Mouse (Mus musculus): ENCODE data around the gene Zkscan6. TPM values are rescaled to one million over a fixed set of nuclear protein-coding genes. Genes with fewer than 3 reads are reported as not detected.
A peak's percentile ranks its signal among the peaks of the same experiment; 100 is the strongest.

Gene Zkscan6
- polyA plus RNA-seq, 1 experiment from 2014 or later, result 14.0 TPM

- H3K9ac ChIP-seq (ENCODE audit: low read length), result no peak overlapping the region
- no peak for DNase-seq (ENCODE audit: low spot score)
- peak; percentile 64 for ATAC-seq (replicated peaks; ENCODE audit: low FRiP score, low TSS enrichment, low read depth)
- no peak overlapping the region for H3K4me3 ChIP-seq (ENCODE audit: low read depth, low read length)
- H3K9me3 ChIP-seq (ENCODE audit: control insufficient read depth, low read length), result no peaks in the 10 kb centered on the region
- no peaks in the 10 kb centered on the region for H3K4me1 ChIP-seq (replicated peaks; ENCODE audit: control insufficient read depth, insufficient read depth, low read length)
- 78% methylated on average over 5 of the region's 5 CpGs for WGBS
- peaks cover 71% of the 10 kb centered on the region for H3K36me3 ChIP-seq (ENCODE audit: control insufficient read depth, insufficient read depth, low read length)
- H3K27ac ChIP-seq (ENCODE audit: low read depth), result no peak overlapping the region
- no peak overlapping the region for H3K4me2 ChIP-seq (ENCODE audit: low read length)
- no peaks in the 10 kb centered on the region for H3K27me3 ChIP-seq (replicated peaks; ENCODE audit: control insufficient read depth, insufficient read depth, low read length)
Observed at GRCm38 (mm10) chr11:65820280-65820679, 13.3 kb downstream of the Zkscan6 start.

DNA sequence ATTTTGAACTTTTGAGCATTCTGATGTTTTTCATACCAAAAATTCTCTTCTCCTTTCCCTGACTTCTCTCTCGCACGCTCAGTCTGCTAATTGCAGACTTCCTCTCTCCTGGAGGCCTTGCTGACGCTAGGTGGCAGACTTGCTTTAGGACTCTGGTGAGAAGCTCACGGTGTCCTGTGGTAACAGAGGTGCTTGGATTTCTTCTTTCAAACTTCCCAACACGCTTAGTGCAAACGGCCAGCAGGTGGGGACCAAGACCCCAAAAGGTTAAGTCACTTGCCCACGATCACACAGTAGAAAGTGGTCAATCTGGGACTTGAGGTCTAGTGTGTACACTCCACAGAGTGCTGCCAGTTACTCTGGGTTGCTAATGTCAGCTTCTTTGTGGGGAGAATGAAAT, 13.9 kb downstream of the Zkscan6 start:
- Histone ChIP-seq H3K27ac (ENCODE audit: low read depth) (no peak overlapping the region), H3K4me3 (ENCODE audit: low read depth, low read length) (no peak overlapping the region), H3K4me2 (ENCODE audit: low read length) (no peak overlapping the region), H3K36me3 (ENCODE audit: control insufficient read depth, insufficient read depth, low read length) (peaks cover 65% of the 10 kb centered on the region), H3K27me3 (replicated peaks; ENCODE audit: control insufficient read depth, insufficient read depth, low read length) (no peaks in the 10 kb centered on the region), H3K9me3 (ENCODE audit: control insufficient read depth, low read length) (no peaks in the 10 kb centered on the region), H3K4me1 (replicated peaks; ENCODE audit: control insufficient read depth, insufficient read depth, low read length) (no peaks in the 10 kb centered on the region), H3K9ac (ENCODE audit: low read length) (no peak overlapping the region)
- ATAC-seq (replicated peaks; ENCODE audit: low FRiP score, low TSS enrichment, low read depth) (peak; percentile 79), DNase-seq (ENCODE audit: low spot score) (peak; percentile 82)
- 11% methylated on average over 7 of the region's 7 CpGs for WGBS

DNA sequence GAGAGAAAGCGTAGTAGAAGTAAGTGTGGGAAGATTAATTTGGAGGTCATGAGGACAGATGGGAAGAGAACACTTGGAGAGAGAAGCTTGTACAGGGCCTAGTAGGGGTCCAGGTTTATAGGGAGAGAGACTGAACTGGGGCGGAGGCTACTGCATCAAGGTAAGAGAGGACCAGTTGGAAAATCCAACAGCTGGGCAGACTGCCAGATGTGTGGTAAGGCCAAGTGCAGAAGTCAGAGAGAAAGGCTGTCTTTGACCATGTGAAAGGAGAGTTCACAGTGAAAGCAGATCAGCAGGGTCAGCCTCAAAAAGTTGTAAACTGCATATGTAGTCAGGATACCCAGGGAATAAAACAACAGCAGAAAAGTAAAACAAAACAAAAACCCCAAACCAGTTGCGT, 17.6 kb downstream of the Zkscan6 start:
- no peaks in the 10 kb centered on the region for H3K27me3 ChIP-seq (replicated peaks; ENCODE audit: control insufficient read depth, insufficient read depth, low read length)
- 87% methylated on average over 3 of the region's 3 CpGs for WGBS
- peaks cover 65% of the 10 kb centered on the region for H3K36me3 ChIP-seq (ENCODE audit: control insufficient read depth, insufficient read depth, low read length)
- H3K9ac ChIP-seq (ENCODE audit: low read length), result no peak overlapping the region
- DNase-seq (ENCODE audit: low spot score) (no peak), ATAC-seq (replicated peaks; ENCODE audit: low FRiP score, low TSS enrichment, low read depth) (no peak)
- no peak overlapping the region for H3K4me3 ChIP-seq (ENCODE audit: low read depth, low read length)
- no peaks in the 10 kb centered on the region for H3K9me3 ChIP-seq (ENCODE audit: control insufficient read depth, low read length)
- no peaks in the 10 kb centered on the region for H3K4me1 ChIP-seq (replicated peaks; ENCODE audit: control insufficient read depth, insufficient read depth, low read length)
- H3K4me2 ChIP-seq (ENCODE audit: low read length), result no peak overlapping the region
- H3K27ac ChIP-seq (ENCODE audit: low read depth), result no peak overlapping the region

DNA sequence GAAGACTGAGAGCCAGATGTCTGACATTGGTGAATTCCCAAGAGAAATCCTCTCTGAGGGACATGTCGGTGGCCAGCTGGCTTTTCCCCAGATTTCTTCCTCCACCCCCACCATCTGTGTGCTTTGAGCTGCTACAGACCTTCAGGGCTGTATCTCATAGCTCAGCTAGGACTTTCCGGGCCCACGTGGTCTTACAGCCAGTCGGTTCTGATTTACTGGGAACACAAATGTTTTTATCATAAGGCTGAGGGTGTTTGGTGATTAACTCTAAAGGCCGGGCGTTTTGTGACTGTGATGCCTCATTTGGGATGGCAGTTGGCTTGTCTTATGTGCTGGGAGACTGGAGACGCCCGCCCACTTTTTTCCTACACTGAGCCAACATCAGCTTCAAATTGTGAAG, 32.0 kb downstream of the Zkscan6 start:
- 46% methylated on average over 8 of the region's 8 CpGs for WGBS
- H3K9me3 ChIP-seq (ENCODE audit: control insufficient read depth, low read length), result no peaks in the 10 kb centered on the region
- H3K4me2 ChIP-seq (ENCODE audit: low read length), result no peak overlapping the region
- ATAC-seq (replicated peaks; ENCODE audit: low FRiP score, low TSS enrichment, low read depth), result no peak
- no peaks in the 10 kb centered on the region for H3K27me3 ChIP-seq (replicated peaks; ENCODE audit: control insufficient read depth, insufficient read depth, low read length)
- no peaks in the 10 kb centered on the region for H3K4me1 ChIP-seq (replicated peaks; ENCODE audit: control insufficient read depth, insufficient read depth, low read length)
- H3K27ac ChIP-seq (ENCODE audit: low read depth), result no peak overlapping the region
- no peak overlapping the region for H3K4me3 ChIP-seq (ENCODE audit: low read depth, low read length)
- H3K36me3 ChIP-seq (ENCODE audit: control insufficient read depth, insufficient read depth, low read length), result no peaks in the 10 kb centered on the region
- no peak overlapping the region for H3K9ac ChIP-seq (ENCODE audit: low read length)
- DNase-seq (ENCODE audit: low spot score), result no peak

DNA sequence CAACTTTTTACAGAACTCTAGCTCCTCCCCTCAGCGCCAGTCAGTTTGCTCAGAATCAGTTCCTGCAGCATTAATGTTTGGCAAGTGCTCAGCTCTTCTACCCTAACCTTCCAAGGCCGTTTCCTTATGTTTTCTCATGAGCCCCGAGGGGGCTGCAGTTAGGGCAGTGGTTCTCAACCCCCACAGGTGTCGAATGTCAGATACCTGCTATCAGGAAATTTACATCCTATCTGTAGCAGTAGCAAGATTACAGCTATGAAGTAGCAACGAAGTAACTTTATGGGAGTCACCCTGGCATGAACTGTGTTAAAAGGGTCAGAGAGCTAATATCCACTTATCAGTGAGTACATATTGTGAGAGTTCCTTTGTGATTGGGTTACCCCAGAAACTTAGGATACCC, 39.5 kb downstream of the Zkscan6 start:
- Histone ChIP-seq H3K27ac (ENCODE audit: low read depth) (no peak overlapping the region), H3K9ac (ENCODE audit: low read length) (no peak overlapping the region), H3K4me3 (ENCODE audit: low read depth, low read length) (no peak overlapping the region), H3K4me1 (replicated peaks; ENCODE audit: control insufficient read depth, insufficient read depth, low read length) (no peaks in the 10 kb centered on the region), H3K9me3 (ENCODE audit: control insufficient read depth, low read length) (no peaks in the 10 kb centered on the region), H3K4me2 (ENCODE audit: low read length) (no peak overlapping the region), H3K36me3 (ENCODE audit: control insufficient read depth, insufficient read depth, low read length) (no peaks in the 10 kb centered on the region), H3K27me3 (replicated peaks; ENCODE audit: control insufficient read depth, insufficient read depth, low read length) (no peaks in the 10 kb centered on the region)
- 57% methylated on average over 5 of the region's 5 CpGs for WGBS
- DNase-seq (ENCODE audit: low spot score), result no peak
- no peak for ATAC-seq (replicated peaks; ENCODE audit: low FRiP score, low TSS enrichment, low read depth)

- H3K4me2 ChIP-seq (ENCODE audit: low read length), result no peak overlapping the region
- H3K27me3 ChIP-seq (replicated peaks; ENCODE audit: control insufficient read depth, insufficient read depth, low read length), result no peaks in the 10 kb centered on the region
- no peak overlapping the region for H3K27ac ChIP-seq (ENCODE audit: low read depth)
- no peak for ATAC-seq (replicated peaks; ENCODE audit: low FRiP score, low TSS enrichment, low read depth)
- no peaks in the 10 kb centered on the region for H3K9me3 ChIP-seq (ENCODE audit: control insufficient read depth, low read length)
- no peak for DNase-seq (ENCODE audit: low spot score)
- H3K9ac ChIP-seq (ENCODE audit: low read length), result no peak overlapping the region
- 15% methylated on average over 1 of the region's 1 CpGs for WGBS
- no peak overlapping the region for H3K4me3 ChIP-seq (ENCODE audit: low read depth, low read length)
- H3K4me1 ChIP-seq (replicated peaks; ENCODE audit: control insufficient read depth, insufficient read depth, low read length), result no peaks in the 10 kb centered on the region
- H3K36me3 ChIP-seq (ENCODE audit: control insufficient read depth, insufficient read depth, low read length), result no peaks in the 10 kb centered on the region
Observed at GRCm38 (mm10) chr11:65852066-65852465, 45.1 kb downstream of the Zkscan6 start.

GRCm38 (mm10) chr11:65861476-65861875, 54.5 kb downstream of the Zkscan6 start:
- no peaks in the 10 kb centered on the region for H3K36me3 ChIP-seq (ENCODE audit: control insufficient read depth, insufficient read depth, low read length)
- 0 out of 2 replicates have a peak, but pooled peaks cover 3% of the 10 kb centered on the region for H3K4me1 ChIP-seq (replicated peaks; ENCODE audit: control insufficient read depth, insufficient read depth, low read length)
- no peaks in the 10 kb centered on the region for H3K9me3 ChIP-seq (ENCODE audit: control insufficient read depth, low read length)
- WGBS, result 28% methylated on average over 4 of the region's 4 CpGs
- H3K27ac ChIP-seq (ENCODE audit: low read depth), result no peak overlapping the region
- no peak overlapping the region for H3K4me3 ChIP-seq (ENCODE audit: low read depth, low read length)
- no peak overlapping the region for H3K4me2 ChIP-seq (ENCODE audit: low read length)
- no peaks in the 10 kb centered on the region for H3K27me3 ChIP-seq (replicated peaks; ENCODE audit: control insufficient read depth, insufficient read depth, low read length)
- ATAC-seq (replicated peaks; ENCODE audit: low FRiP score, low TSS enrichment, low read depth), result peak; percentile 32; the same call in 1 of the 2 replicates
- H3K9ac ChIP-seq (ENCODE audit: low read length), result no peak overlapping the region
- no peak for DNase-seq (ENCODE audit: low spot score)

DNA sequence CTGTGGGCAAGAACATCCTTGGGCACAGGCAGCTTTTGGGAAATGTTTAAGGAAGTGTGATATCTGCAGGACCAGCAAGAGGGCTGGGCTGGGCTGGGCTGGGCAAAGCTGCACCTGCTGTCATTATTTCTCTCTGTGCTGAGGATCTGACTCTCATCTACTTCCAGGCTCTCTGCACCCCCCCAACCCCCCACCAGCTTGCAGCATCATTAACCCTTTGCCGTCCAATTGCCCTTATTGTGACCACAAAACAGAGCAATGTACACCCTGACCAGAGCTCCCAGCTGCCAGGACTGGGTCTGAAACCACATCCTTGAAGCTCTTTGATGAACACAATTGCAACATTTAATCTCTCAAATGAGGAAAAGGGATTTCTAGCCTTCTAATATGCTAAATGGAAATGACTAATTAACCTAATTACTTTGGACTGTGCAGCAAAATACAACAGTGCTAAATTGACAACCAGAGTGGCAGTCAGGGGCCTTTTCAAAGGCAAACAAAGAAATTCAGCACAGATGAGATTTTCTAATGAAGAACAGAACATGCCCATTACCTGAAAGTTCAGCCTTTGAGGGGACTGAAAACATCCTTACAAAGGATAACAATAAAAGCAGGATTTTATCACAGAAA, 70.3 kb downstream of the Zkscan6 start:
- DNase-seq (ENCODE audit: low spot score) (no peak), ATAC-seq (replicated peaks; ENCODE audit: low FRiP score, low TSS enrichment, low read depth) (no peak)
- H3K36me3 ChIP-seq (ENCODE audit: control insufficient read depth, insufficient read depth, low read length), result no peaks in the 10 kb centered on the region
- no peaks in the 10 kb centered on the region for H3K27me3 ChIP-seq (replicated peaks; ENCODE audit: control insufficient read depth, insufficient read depth, low read length)
- H3K9me3 ChIP-seq (ENCODE audit: control insufficient read depth, low read length), result no peaks in the 10 kb centered on the region
- H3K4me3 ChIP-seq (ENCODE audit: low read depth, low read length), result no peak overlapping the region
- no peak overlapping the region for H3K27ac ChIP-seq (ENCODE audit: low read depth)
- WGBS, result 68% methylated on average over 1 of the region's 1 CpGs
- no peak overlapping the region for H3K9ac ChIP-seq (ENCODE audit: low read length)
- H3K4me2 ChIP-seq (ENCODE audit: low read length), result no peak overlapping the region
- H3K4me1 ChIP-seq (replicated peaks; ENCODE audit: control insufficient read depth, insufficient read depth, low read length), result no peaks in the 10 kb centered on the region

Data from intestine, embryonic 14.5 days (tissue).